Mouse (Mus musculus) kidney, postnatal 25 days (tissue): ENCODE measurements at regions not wholly inside any gene's neighbourhood (a gene's known extent, or its start where the extent isn't known, plus 50 kb on each side); places are given as distances from the start of the nearest gene placed in this dataset.
A peak's percentile ranks its signal among the peaks of the same experiment; 100 is the strongest.

Source experiments
- DNase-seq, 2 experiments: peaks; one replicate each; pipeline ENCODE4 v3.0.0; 2021; ENCODE audit warnings: mixed read lengths in 2 of 2

- DNase-seq = no peak
These were observed 483.6 kb upstream of the B430305J03Rik start for GRCm38 (mm10) chr3:61849317-61849716.

DNA sequence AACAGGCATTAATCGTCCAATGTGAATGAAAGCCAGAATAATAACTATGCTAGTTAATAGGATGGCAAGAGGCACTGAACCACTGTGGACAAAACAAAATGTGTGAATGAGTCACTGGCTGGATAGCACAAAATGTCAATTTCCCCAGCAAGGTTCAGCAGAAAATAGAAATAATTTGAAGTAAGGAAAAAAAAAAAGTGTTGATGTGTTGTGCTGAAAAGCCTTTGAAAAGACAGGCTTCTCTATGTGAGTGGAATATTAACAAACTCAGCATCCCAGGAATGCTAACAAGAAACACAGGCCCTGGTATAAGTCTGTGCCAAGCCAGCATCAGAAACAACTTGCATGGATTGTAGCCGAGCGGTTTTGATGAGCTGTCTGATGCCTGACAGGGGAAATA lies 481.0 kb upstream of the B430305J03Rik start:
- DNase-seq = no peak

DNA sequence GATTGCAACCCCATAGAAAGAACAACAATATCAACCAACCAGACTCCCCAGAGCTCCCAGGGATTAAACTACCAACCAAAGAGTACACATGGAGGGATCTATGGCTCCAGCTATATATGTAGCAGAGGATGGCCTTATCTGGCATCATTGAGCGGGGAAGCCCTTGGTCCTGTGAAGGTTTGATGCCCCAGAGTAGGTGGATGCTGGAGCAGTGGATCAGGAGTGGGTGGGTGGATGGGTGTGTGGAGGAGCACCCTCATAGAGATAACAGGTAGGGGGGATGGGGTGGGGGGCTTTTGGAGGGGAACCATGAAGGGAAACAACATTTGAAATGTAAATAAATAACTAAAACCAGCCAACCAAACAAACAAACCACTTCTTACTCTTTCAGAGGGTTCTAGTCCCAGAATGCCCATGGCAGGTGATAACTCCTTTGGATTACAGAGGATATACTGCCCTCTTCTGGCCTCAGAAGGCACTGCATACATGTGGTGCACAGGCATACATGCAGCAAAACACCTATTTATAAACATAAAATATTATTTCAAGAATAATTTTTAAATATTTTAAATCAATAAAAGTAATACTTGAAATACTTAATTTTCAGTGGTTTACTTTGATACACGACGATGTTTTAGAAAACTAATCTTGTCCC lies 473.7 kb upstream of the B430305J03Rik start:
- DNase-seq = peak in 1 of 2 experiments; percentile 50

- DNase-seq = no peak
These were observed 451.1 kb upstream of the B430305J03Rik start for GRCm38 (mm10) chr3:61816807-61817206.

GRCm38 (mm10) chr3:61796021-61796420 lies 430.3 kb upstream of the B430305J03Rik start:
- no peak for DNase-seq

- no peak for DNase-seq
These were observed 424.9 kb upstream of the B430305J03Rik start for GRCm38 (mm10) chr3:61790674-61791073.
